Mouse (Mus musculus) liver, embryonic 13.5 days (tissue): Measurements from ENCODE around the gene Gm10662. TPM values are rescaled to one million over a fixed set of nuclear protein-coding genes. Genes with fewer than 3 reads are reported as not detected.
"Not testable (repeated sequence)": the region's sequence is repeated elsewhere in the genome, so short reads cannot be mapped to it uniquely, and the experiment has no call there.

Source experiments
- ATAC-seq: fragments of 200-750 bp; cut with Nextera tagmentation; 2 replicates; pipeline ENCODE4 v1.8.0; 2017; ENCODE audit warnings: low read depth, mild to moderate bottlenecking, moderate number of reproducible peaks, moderate library complexity
- DNase-seq: peaks from one replicate; pipeline ENCODE4 v3.0.0; 2022
- H3K27ac ChIP-seq: fragments of 300-500 bp; sonication (generic); 2 replicates; pipeline ENCODE4 v1.5.1; 2015; ENCODE audit warnings: moderate library complexity, mild to moderate bottlenecking, inconsistent platforms
- H3K27me3 ChIP-seq: fragments of 300-500 bp; sonication (generic); 2 replicates; pipeline ENCODE4 v1.6.1; 2015; ENCODE audit warnings: mild to moderate bottlenecking, inconsistent platforms
- H3K36me3 ChIP-seq: fragments of 300-500 bp; sonication (generic); 2 replicates; pipeline ENCODE4 v1.6.1; 2015; ENCODE audit warnings: mild to moderate bottlenecking, inconsistent platforms
- H3K4me1 ChIP-seq: fragments of 300-500 bp; sonication (generic); replicated peaks from 2 replicates; pipeline ENCODE4 v1.6.1; 2015; ENCODE audit warnings: inconsistent platforms
- H3K4me2 ChIP-seq: fragments of 300-500 bp; sonication (generic); 2 replicates; pipeline ENCODE4 v1.6.1; 2015; ENCODE audit warnings: inconsistent platforms, mild to moderate bottlenecking, moderate library complexity
- H3K4me3 ChIP-seq: fragments of 300-500 bp; sonication (generic); replicated peaks from 2 replicates; pipeline ENCODE4 v1.5.1; 2015; ENCODE audit warnings: mild to moderate bottlenecking, inconsistent platforms
- H3K9ac ChIP-seq: fragments of 300-500 bp; sonication (generic); 2 replicates; pipeline ENCODE4 v1.6.1; 2015; ENCODE audit warnings: mild to moderate bottlenecking, inconsistent platforms
- H3K9me3 ChIP-seq: fragments of 300-500 bp; sonication (generic); replicated peaks from 2 replicates; pipeline ENCODE4 v1.6.1; 2016; ENCODE audit warnings: inconsistent platforms
- WGBS: fragments of 180-500 bp; shearing (Covaris S2); methylation state at CpG from one replicate; pipeline ENCODE4 v1.1.7; 2015; ENCODE audit not compliant: insufficient replicate concordance; 5-methylcytosine and 5-hydroxymethylcytosine counted together
- polyA plus RNA-seq: library from polyadenylated mRNA; unstranded; fragments of >200 nt; fragmentation: Nextera tagmentation; extraction: Ambion mirVana; gene quantifications from 2 replicates; pipeline ENCODE4 v1.2.1, GENCODE M21; 2015

Gm10662 gene
- polyA plus RNA-seq, result not detected in 2 replicates

GRCm38 (mm10) chr7:23144380-23144779 is at the start of gene Gm10662:
Gm10662 (minus strand) TSS chr7:23144480.
- H3K4me1 ChIP-seq, ATAC-seq, H3K4me3 ChIP-seq, H3K27ac ChIP-seq, H3K9ac ChIP-seq, H3K9me3 ChIP-seq, H3K4me2 ChIP-seq, H3K27me3 ChIP-seq, DNase-seq, H3K36me3 ChIP-seq: not testable (repeated sequence)
- WGBS, result no CpG with 5 or more reads among the region's 1 CpGs

- not testable (repeated sequence) for H3K4me3 ChIP-seq, DNase-seq, H3K27ac ChIP-seq, ATAC-seq, H3K9ac ChIP-seq, H3K4me2 ChIP-seq, H3K4me1 ChIP-seq, H3K9me3 ChIP-seq, H3K36me3 ChIP-seq, H3K27me3 ChIP-seq
- 70% methylated on average over 10 of the region's 10 CpGs for WGBS
These were observed 19.2 kb upstream of the Gm10662 start for GRCm38 (mm10) chr7:23163505-23163904.

Other genes with a start within 250 kb of the Gm10662 start
- gene Gm4214, start 159.8 kb downstream of the Gm10662 start, polyA plus RNA-seq, result not detected in 2 replicates
- gene Gm4216, start 124.6 kb downstream of the Gm10662 start, polyA plus RNA-seq, result not detected in 2 replicates
- gene Vmn1r163, start 88.9 kb downstream of the Gm10662 start, polyA plus RNA-seq, result not detected in 2 replicates
- not detected in 2 replicates for gene Gm8720, start 77.0 kb downstream of the Gm10662 start, polyA plus RNA-seq
- gene Vmn1r165, start 72.9 kb upstream of the Gm10662 start, polyA plus RNA-seq, result not detected in 2 replicates
- gene Vmn1r166, start 107.2 kb upstream of the Gm10662 start, polyA plus RNA-seq, result not detected in 2 replicates
- gene Gm6902, start 134.4 kb upstream of the Gm10662 start, polyA plus RNA-seq, result not detected in 2 replicates
- gene Nlrp4e, start 156.7 kb upstream of the Gm10662 start, polyA plus RNA-seq, result not detected in 2 replicates
- not detected in 2 replicates for gene Nlrp5, start 241.4 kb upstream of the Gm10662 start, polyA plus RNA-seq